Mouse (Mus musculus) hindbrain, postnatal 0 days (tissue): ENCODE measurements at regions not wholly inside any gene's neighbourhood (a gene's known extent, or its start where the extent isn't known, plus 50 kb on each side); places are given as distances from the start of the nearest gene placed in this dataset.

Experiments used
- ATAC-seq: fragments of 200-750 bp; cut with Nextera tagmentation; 2 replicates; pipeline ENCODE4 v1.8.0; 2017; ENCODE audit warnings: mild to moderate bottlenecking, moderate TSS enrichment, moderate library complexity
- DNase-seq: peaks from one replicate; pipeline ENCODE4 v3.0.0-alpha.2; 2015; ENCODE audit warnings: low spot score
- H3K27ac ChIP-seq: fragments of 300-500 bp; sonication (generic); 2 replicates; pipeline ENCODE4 v1.5.1; 2014; ENCODE audit warnings: mild to moderate bottlenecking
- H3K27me3 ChIP-seq: fragments of 300-500 bp; sonication (generic); 2 replicates; pipeline ENCODE4 v1.6.1; 2014; ENCODE audit warnings: low read length, mixed read lengths; ENCODE audit not compliant: insufficient read depth
- H3K36me3 ChIP-seq: fragments of 300-500 bp; sonication (generic); 2 replicates; pipeline ENCODE4 v1.6.1; 2014; ENCODE audit warnings: low read length, mixed read lengths; ENCODE audit not compliant: insufficient read depth
- H3K4me1 ChIP-seq: fragments of 300-500 bp; sonication (generic); 2 replicates; pipeline ENCODE4 v1.6.1; 2014; ENCODE audit warnings: antibody characterized with exemption, low read length, mixed read lengths; ENCODE audit not compliant: insufficient read depth
- H3K4me2 ChIP-seq: fragments of 300-500 bp; sonication (generic); 2 replicates; pipeline ENCODE4 v1.6.1; 2014; ENCODE audit warnings: low read depth, mild to moderate bottlenecking, low read length, moderate library complexity, mixed read lengths
- H3K4me3 ChIP-seq: fragments of 300-500 bp; sonication (generic); 2 replicates; pipeline ENCODE4 v1.5.1; 2014; ENCODE audit warnings: low read length
- H3K9ac ChIP-seq: fragments of 300-500 bp; sonication (generic); replicated peaks from 2 replicates; pipeline ENCODE4 v1.6.1; 2014; ENCODE audit warnings: mild to moderate bottlenecking, low read length, moderate library complexity, mixed read lengths
- H3K9me3 ChIP-seq: fragments of 300-500 bp; sonication (generic); 2 replicates; pipeline ENCODE4 v1.6.1; 2016; ENCODE audit warnings: low read length, mixed read lengths
- CTCF ChIP-seq: IDR thresholded peaks from 2 replicates; pipeline ENCODE4 v1.5.1; 2016; ENCODE audit warnings: antibody characterized with exemption, control low read depth, low read depth
- WGBS: fragments of 180-500 bp; shearing (Covaris S2); extraction: QIAGEN DNeasy Blood & Tissue Kit; methylation state at CpG from one replicate; pipeline ENCODE4 v1.1.7; 2014; 5-methylcytosine and 5-hydroxymethylcytosine counted together

GRCm38 (mm10) chr13:34441347-34441746 is 96.4 kb upstream of the Slc22a23 start:
- ATAC-seq (no peak), DNase-seq (no peak)
- Histone ChIP-seq H3K9ac (no peak overlapping the region), H3K4me3 (no peak overlapping the region), H3K36me3 (no peaks in the 10 kb centered on the region), H3K27ac (no peak overlapping the region), H3K9me3 (no peaks in the 10 kb centered on the region), H3K27me3 (no peaks in the 10 kb centered on the region), H3K4me1 (no peaks in the 10 kb centered on the region), H3K4me2 (no peak overlapping the region)
- 54% methylated on average over 1 of the region's 1 CpGs for WGBS
- no peak for TF ChIP-seq CTCF

GRCm38 (mm10) chr13:34427527-34427926 is 82.5 kb upstream of the Slc22a23 start:
- ATAC-seq, result no peak
- H3K27me3 ChIP-seq, result no peaks in the 10 kb centered on the region
- WGBS, result 100% methylated on average over 1 of the region's 1 CpGs

DNA sequence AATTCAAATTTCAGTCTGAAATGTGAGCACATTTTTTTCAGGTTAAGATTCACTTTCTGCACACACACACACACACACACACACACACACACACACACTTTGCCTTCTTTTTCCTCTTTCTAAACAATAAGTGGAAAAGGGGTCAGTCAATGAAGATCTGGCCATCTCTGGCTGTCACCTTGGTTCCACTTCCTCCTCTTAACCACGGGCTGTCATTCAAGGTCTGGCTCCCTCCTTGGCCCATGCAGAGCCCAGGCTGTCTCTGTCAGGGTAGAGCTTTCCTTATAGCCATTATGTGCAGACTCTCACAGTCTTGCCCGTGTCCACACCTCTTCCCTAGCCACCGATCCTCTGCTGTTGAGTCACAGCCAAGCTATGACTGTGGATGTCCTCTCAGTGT is 79.9 kb upstream of the Slc22a23 start:
- 83% methylated on average over 3 of the region's 3 CpGs for WGBS
- Histone ChIP-seq H3K9me3 (no peaks in the 10 kb centered on the region), H3K4me3 (no peak overlapping the region), H3K4me2 (no peak overlapping the region), H3K9ac (no peak overlapping the region), H3K4me1 (no peaks in the 10 kb centered on the region), H3K27ac (no peak overlapping the region), H3K27me3 (no peaks in the 10 kb centered on the region), H3K36me3 (no peaks in the 10 kb centered on the region)
- ATAC-seq (no peak), DNase-seq (no peak)
- TF ChIP-seq CTCF, result no peak

More at GRCm38 (mm10) chr13:34427527-34427926, 82.5 kb upstream of the Slc22a23 start:
- H3K4me3 ChIP-seq, result no peak overlapping the region
- H3K36me3 ChIP-seq, result no peaks in the 10 kb centered on the region
- H3K9me3 ChIP-seq, result no peaks in the 10 kb centered on the region
- H3K9ac ChIP-seq, result no peak overlapping the region
- H3K27ac ChIP-seq, result no peak overlapping the region
- no peaks in the 10 kb centered on the region for H3K4me1 ChIP-seq
- DNase-seq, result no peak
- no peak overlapping the region for H3K4me2 ChIP-seq
- TF ChIP-seq CTCF, result no peak

- 58% methylated on average over 3 of the region's 3 CpGs for WGBS
- no peak for DNase-seq
Observed at GRCm38 (mm10) chr13:34421644-34422043, 76.7 kb upstream of the Slc22a23 start.

DNA sequence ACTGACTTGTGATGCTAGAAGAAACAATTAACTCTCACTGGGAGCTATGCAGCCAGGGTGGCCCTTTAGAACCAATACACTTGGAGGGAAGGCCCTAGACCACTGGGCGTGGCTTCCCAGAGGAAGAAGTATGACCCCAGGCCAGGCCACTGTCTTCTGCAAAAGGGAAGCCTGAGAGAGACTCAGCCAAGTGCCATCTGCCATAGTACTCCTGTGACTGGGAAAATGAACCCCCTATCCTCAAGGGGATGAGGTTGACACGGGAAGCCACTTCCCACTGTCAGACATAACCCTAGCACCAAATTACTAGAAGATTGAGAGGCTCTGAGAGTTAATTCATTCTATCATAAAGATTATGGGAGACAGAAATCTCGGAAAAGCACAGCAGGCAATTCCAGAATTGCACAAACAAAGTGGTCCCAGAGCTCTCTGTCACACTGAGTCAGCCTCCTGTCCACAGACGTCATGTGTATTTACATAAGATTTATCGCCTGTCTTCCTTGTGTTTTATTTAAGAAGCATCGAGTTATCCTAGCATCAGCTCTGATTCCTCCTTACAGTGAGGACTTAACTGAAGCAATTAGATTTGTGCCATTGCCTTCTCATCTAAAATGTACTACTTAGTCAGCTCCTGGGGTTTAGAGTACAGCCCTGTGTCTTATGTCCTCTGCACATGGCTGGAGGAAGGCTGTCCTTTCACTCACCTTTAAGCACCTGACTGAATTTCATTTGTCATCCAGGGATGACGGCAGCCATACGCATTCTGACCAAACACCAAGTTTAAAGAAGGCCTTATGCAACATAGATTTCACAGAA is 75.6 kb upstream of the Slc22a23 start:
- H3K4me3 ChIP-seq, result no peak overlapping the region
- no peak overlapping the region for H3K27ac ChIP-seq
- H3K4me2 ChIP-seq, result no peak overlapping the region
- no peaks in the 10 kb centered on the region for H3K36me3 ChIP-seq
- WGBS, result 58% methylated on average over 8 of the region's 8 CpGs
- TF ChIP-seq CTCF, result no peak
- H3K9me3 ChIP-seq, result no peaks in the 10 kb centered on the region
- H3K4me1 ChIP-seq, result no peaks in the 10 kb centered on the region
- H3K9ac ChIP-seq, result no peak overlapping the region
- ATAC-seq (0 out of 2 replicates have a peak, but pooled peaks have one; percentile 32), DNase-seq (no peak)
- no peaks in the 10 kb centered on the region for H3K27me3 ChIP-seq

More at GRCm38 (mm10) chr13:34421644-34422043, 76.7 kb upstream of the Slc22a23 start:
- H3K9ac ChIP-seq, result no peak overlapping the region
- no peak overlapping the region for H3K4me2 ChIP-seq
- H3K4me3 ChIP-seq, result no peak overlapping the region
- no peak overlapping the region for H3K27ac ChIP-seq
- no peaks in the 10 kb centered on the region for H3K27me3 ChIP-seq
- no peak for ATAC-seq
- TF ChIP-seq CTCF, result no peak
- no peaks in the 10 kb centered on the region for H3K9me3 ChIP-seq
- H3K36me3 ChIP-seq, result no peaks in the 10 kb centered on the region
- H3K4me1 ChIP-seq, result no peaks in the 10 kb centered on the region

DNA sequence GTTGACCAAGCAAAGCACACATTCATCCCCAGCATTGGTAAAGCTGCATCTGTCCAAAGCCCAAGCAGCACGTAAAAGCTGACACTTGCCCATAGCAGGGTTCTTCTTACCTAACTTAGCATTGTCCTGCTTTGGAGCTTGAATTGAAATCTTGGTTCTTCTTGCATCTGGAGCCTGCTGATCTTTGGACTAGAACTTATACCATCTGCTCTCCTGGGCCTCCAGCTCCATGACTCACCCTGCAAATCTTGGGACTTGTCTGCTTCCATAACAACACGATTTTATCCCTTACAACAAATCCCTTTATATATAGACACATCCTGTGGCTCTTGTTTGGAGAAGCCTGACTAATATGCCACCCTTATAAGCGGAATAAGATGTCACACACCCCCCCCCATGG is 74.1 kb upstream of the Slc22a23 start:
- 84% methylated on average over 3 of the region's 3 CpGs for WGBS
- no peak for DNase-seq
- Histone ChIP-seq H3K4me2 (no peak overlapping the region), H3K9ac (no peak overlapping the region), H3K27me3 (no peaks in the 10 kb centered on the region), H3K4me1 (no peaks in the 10 kb centered on the region), H3K4me3 (no peak overlapping the region), H3K27ac (no peak overlapping the region), H3K36me3 (no peaks in the 10 kb centered on the region), H3K9me3 (no peaks in the 10 kb centered on the region)
- TF ChIP-seq CTCF, result no peak
- no peak for ATAC-seq

DNA sequence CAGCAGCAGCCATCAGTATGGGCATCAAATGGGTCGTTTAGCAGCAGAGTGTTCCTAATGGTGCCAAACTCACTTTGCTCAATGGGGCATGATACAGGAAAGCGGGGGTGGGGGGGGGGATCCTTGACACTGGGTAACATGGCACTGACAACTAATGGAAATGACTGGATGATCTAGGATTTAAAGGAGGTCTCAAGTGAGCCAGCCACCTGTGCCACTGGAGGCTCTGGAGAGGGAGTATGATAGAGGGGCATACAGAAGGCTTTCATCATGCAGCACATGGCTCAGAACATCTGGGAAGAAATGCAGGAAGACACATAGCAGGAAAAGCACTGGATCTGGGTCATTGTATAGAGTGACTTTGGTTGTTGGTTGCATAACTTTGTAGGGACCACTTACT is 71.6 kb upstream of the Slc22a23 start:
- Histone ChIP-seq H3K36me3 (no peaks in the 10 kb centered on the region), H3K4me3 (no peak overlapping the region), H3K4me2 (no peak overlapping the region), H3K27me3 (no peaks in the 10 kb centered on the region), H3K9ac (no peak overlapping the region), H3K9me3 (no peaks in the 10 kb centered on the region), H3K4me1 (no peaks in the 10 kb centered on the region), H3K27ac (no peak overlapping the region)
- DNase-seq, result no peak
- ATAC-seq, result no peak
- WGBS, result 49% methylated on average over 2 of the region's 2 CpGs
- TF ChIP-seq CTCF, result no peak
